Mouse (Mus musculus) liver, adult 2 months (tissue): Measurements from ENCODE around the gene Dlg1.

ENCODE experiments used
- CTCF ChIP-seq: fragments of 200-500 bp; IDR thresholded peaks from 2 replicates; pipeline ENCODE4 v1.5.1; 2011; ENCODE audit warnings: low read depth, low read length, control low read depth
- POLR2A ChIP-seq: fragments of 200-500 bp; IDR thresholded peaks from 2 replicates; pipeline ENCODE4 v1.6.1; 2011; ENCODE audit warnings: low read length, control low read depth; ENCODE audit not compliant: insufficient read depth; ENCODE audit errors: extremely low read depth

DNA sequence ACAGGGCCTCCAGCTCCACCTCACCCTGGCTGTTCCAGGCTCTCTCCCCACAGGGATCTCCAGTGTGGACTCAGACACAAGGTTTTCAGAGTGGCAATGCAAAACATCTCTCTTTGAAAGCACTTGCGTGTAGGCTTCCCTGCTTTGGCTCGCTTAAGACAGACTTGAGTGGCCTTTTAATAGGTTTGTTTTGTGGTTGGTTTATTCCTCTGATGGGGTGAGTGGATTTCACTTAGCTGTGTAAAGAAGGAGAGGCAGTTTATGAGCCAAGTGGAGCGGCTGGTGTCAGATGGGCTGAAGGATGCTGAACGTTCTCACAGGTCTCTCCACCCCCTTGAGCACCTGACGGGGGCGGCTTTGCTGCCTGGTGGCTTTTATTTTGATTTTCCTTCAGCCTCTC lies 40.1 kb upstream of the Dlg1 start:
- TF ChIP-seq POLR2A (no peak), CTCF (no peak)
